Mouse (Mus musculus) thymus, adult 18-20 months (tissue): ENCODE results near the gene Cers1.
A peak's percentile ranks its signal among the peaks of the same experiment; 100 is the strongest.

Experiments
- DNase-seq, 2 experiments: peaks; one replicate each; pipeline ENCODE4 v3.0.0; 2022; ENCODE audit warnings: mixed read lengths in 2 of 2

Gene Cers1

DNA sequence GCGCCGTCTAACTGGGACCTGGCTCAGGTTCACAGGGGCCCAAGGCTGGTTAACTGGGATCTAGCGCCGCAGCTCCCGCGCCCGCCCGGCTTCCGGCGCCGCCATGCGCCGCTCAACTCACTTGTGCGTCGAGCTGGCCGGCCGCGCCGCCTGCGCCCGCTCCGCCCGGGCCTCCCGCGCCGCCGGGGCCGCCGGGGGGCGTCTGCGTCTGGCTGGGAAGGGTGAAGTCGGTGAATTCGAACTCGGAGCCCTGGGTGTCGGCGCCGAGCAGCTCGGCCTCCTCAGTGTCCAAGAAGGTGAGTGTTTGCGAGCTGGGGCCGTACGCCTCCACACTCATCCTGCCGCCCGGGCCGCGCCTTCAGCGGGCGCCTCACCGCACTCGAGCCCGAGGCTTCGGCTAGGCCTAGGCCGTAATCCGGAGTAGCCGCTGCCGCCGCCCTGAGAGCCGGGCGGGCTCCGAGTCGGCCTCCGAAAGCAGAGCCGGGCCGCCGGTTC, 37.1 kb downstream of the Cers1 start:
- DNase-seq: peak; percentile 42 to 51

DNA sequence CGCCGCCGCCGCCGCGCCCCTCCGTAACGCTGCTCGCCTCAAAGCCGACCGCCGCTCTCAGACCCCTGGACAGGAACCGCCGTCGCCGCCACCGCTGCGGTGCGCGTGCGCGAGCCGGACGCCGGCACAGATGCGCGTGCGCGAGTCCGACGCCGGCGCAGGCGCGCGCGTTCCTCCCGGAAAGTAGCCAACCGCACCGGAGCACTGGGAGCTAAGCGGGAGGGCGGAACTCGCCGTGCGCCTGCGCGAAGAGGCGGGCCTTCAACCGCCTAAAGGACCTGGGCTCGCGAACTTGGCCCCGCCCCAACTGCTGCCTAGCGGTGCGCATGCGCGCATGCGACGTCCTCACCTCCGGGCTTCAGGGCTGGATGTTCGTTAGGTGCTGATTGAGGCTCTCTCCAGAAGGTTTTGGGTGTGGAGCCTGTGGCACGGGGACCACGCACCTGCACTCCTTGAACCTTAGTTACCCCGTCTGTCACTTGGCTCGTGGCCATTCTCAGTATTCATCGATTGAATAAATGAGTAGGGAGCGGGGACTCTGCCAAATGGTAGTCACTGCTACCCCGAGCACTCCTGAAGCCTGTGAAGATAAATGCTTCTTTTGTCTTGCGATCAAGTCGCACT, 37.7 kb downstream of the Cers1 start, which contains the start of gene Upf1:
TSS of gene Upf1 (minus strand) at position 85 of the 624 bp plus-strand sequence.
- DNase-seq: peak; percentile 98 to 99

DNA sequence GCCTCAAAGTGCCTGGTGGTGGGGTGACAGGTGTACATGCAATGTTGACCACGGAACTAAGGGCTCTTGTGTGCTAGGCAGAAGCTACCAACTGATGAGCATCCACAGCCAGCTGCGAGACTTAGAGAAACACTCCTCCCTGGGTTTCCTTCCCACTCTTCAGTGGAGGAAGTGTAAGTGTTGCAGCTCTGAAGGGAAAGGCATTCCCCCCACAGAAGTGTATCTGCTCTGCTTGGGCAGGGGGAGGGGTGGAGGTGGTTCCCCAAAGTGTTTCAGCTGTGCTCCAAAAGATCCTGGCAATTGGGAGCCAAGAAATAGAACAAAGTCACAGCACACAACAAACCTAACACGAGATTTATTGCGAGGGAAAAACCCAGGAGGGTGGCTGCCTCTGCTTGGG, 38.4 kb downstream of the Cers1 start:
- no peak for DNase-seq

DNA sequence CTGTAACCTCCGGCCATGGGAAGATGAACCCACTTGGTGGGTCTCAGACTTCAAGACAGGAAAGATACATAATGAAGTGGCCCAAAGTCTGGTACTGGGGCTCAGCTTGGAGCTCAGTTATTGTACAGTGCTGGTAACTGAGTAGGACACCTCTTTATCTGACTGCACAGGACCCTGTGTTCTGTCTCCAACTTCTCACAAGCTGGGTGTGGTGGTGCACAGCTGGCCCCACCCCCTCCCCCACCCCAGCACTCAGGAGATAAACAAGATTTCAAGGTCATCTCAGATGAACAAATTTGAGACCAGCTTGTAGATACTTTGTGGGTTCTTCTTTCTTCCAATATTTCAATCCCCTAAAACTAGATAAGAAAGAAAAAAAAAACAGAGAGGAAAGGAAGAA, 40.5 kb downstream of the Cers1 start:
- DNase-seq: no peak

DNA sequence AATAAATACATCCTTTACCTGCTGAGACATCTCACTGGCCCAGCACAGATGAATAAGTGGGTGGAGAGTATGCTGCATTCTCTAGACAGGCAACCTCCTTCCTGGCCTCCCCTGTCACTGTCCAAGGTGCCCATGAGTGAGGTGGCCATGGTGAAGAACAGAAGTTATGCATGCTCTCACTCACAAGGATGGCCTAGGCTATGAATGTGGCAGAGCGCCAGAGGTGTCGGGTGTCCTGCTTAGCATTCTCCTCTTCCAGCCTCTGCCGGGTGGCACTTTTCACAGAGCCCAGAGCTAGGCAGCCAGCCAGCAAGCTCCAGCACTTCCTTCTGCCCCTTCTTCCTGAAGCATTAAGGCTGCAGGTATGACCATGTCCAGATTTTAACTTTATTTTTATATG, 43.8 kb downstream of the Cers1 start:
- no peak for DNase-seq

DNA sequence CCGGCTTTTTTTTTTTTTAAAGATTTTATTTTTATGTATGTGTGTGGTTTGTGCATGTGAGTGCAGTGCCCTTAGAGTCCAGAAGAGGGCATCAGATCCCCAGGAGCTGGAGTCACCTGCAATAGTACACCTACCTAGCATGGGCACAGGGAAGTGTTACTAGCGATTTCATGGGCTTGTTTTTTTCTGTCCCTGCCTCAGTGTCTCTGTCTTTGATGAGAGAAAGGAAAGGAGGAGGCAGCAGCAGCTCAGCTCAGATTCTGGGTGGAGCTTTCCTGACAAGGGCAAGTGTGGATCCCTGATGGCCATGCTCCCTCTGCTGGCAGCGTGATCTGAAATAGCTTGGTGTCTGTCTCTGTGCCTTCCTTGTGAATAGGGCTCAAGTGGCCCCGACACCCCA, 45.2 kb downstream of the Cers1 start:
- DNase-seq: no peak

DNA sequence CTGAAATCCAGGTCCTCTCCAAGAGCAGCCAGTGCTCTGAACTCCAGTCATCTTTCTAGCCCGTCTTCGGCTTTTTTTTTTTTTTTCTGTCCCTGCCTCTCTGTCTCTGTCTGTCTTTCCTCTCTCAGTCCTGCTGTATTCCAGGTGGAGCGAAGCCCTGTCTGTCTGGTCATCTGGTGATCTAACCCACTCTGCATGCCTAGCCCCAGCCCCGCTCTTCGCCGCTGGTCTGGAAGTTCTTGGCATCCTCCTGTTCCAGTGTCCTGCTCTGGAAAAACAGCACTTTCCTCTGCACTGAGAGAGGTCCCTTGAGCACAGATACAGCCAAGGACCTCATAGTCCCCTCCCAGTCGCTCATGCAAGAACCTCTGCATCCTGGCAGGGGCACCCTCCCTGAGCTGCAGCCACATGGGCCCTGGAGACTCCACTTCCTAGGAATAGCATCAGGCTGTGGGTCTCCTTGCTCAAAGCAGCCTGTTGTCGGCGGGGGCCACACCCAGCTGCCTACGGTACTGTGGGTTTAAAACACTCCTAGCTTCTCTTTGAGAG, 46.0 kb downstream of the Cers1 start:
- DNase-seq: no peak

DNA sequence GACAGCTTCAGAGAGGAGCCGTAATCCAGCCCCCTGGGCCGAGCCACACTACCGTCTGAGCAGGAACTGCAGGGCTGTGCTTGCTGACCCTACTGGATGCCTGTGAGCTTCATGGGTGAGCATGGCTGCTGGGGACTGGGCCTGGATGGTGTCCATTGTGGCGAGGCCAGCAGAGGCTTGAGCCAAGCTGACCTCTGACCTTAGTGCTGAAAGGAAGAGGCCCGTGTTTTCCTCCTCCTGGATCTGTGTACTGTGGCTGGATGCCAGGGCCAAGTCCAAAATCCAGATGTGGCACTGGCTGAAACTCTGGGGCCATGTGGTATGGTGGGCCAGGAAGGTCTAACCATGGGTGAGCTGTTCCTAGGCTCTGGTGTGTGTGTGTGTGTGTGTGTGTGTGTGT, 48.5 kb downstream of the Cers1 start:
- DNase-seq: no peak

DNA sequence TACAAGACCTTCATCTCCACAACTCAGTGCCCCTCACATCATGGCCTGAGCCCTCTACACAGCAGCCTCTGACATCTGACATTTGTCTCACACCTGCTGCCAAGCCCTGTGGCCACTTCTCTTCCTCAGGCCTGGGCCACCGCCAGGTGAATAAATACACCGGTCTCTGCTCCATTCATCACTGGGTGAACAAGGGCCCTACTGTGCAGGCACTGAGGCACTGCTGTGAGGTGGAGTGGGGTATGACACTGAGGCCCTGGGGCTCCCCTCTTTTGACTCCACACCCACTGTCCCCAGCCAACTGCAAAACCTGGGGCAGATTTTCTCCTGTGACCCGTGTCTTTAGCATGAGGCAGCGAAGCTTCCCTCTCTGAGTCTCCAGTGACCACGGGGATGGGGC, 51.0 kb downstream of the Cers1 start:
- DNase-seq: no peak

DNA sequence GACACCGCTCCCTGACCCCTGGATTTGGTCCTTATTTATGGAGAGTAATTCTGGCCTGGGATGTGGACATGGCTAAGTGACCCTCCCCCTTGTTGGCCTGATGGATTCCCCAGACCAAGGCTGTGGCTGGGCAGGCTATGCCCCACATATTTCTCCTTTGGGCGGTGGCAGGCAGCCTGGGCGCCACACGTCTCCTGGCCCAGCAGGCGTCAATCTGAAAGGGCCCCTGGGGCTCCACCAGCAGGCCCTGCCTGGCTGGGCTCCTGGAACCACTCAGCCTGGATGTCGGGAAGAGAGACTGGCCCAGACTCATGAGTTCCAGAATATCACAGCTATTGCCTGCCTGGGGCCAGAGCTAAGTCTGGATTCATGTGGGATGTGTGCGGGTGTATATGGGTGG, 54.9 kb downstream of the Cers1 start:
- no peak for DNase-seq

DNA sequence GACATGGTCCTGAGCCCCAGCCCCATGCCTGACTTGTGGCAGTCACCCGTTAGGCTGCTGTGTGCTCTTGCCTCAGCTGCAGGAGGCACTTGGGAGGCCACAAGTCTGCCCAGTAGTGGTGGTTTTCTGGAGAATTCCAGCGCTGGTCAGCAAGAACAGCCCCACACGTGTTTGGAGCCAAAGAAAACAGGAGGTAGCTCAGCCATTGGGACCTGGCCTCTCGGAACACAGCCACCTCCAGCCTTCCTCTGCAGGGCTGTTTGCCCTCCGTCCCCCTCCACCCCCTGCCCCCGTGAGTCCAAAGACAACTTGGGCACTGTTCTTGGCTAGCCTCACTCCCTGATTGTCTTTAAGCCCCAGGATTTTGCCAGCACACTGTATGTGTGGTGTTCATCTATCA, 56.4 kb downstream of the Cers1 start:
- no peak for DNase-seq

DNA sequence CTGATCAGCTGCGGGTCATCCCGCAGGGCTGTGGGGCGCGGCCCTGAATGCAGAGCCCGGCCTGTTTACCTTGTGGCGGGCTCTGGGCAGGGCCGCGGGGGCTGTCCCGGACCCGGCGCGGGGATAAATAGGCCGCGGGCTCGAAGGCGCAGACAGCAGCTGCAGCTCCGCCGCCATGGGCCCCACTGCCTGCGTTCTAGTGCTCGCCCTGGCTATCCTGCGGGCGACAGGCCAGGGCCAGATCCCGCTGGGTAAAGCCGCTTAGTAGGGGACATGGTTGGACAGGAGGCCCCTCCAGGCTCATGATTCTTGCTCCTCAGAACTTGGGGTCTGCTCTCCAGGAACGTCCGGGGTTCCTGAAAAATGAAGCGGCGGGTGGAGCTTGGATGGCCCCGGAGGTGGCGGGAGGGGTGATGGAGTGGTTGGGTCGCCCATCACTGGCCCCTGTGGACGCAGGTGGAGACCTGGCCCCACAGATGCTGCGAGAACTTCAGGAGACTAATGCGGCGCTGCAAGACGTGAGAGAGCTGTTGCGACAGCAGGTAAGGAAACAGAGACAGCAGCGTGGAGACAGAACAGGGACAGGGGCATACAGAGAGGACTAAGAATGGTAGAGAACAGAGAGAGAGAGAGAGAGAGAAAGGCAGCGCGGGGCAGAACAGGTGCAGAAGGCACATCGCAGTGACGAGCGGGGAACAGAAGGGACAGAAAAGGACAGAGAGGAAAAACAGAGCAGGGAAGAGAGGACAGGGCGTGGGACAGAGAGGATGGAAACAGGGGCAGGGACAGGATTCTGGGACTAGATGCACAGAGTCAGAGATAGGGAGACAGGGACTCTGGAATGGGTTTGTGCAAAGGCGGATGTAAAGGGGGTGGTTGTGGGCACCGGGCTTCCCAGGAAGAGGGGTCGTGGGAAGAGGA, 58.1 kb downstream of the Cers1 start, which contains the start of gene Comp:
TSS of gene Comp (plus strand) at position 162 of the 921 bp plus-strand sequence.
- no peak for DNase-seq

DNA sequence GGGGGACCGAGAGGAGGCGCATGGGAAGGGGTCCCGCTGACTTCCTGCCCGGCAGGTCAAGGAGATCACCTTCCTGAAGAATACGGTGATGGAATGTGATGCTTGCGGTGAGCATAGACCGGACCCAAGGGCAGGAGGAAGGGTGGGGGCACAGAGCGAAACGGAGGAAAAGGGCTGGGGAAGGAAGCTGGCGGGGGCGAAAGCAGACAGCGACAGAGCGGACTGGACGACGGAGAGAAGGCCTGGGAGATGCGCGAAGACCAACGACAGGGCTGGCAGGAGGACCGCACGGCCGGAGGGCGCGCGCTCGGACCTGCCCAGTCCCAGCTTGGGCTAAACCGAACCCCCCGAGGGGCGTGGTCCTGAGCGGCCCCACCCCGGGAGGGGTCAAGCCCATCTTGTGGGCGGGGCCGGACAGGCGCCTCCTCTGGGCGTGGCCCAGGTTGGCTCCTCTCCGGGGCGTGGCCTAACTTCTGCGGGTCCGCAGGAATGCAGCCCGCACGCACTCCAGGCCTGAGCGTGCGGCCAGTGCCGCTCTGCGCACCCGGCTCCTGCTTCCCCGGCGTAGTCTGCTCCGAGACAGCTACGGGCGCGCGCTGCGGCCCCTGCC, 58.8 kb downstream of the Cers1 start:
- DNase-seq: peak in 1 of 2 experiments; percentile 33

DNA sequence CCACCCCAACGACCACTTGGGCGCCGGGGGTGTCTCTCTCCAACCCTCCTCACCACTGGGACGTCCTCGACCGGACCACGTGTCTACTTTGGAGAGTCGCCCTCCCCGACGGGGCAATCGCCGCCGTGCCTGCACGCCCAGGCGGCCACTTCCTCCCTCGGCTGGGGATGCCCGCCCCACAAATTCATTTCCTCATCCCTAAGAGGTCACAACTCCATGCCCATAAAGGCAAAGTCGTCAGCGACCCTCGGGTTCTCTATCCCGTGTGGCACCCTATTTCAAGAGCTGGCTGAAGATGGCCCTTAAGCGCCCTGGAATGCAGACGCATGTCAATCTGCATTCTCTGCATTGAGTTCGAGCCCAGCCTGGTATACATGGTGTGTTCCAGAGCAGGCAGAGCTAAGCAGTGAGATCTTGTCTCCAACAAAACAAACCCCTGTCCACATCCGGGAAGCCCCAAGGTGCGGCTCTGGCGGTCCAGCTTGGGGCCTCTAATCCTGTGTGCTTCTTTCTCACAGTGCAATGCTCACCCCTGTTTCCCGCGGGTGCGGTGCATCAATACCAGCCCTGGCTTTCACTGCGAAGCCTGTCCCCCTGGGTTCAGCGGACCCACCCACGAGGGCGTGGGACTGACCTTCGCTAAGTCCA, 59.8 kb downstream of the Cers1 start:
- no peak for DNase-seq

DNA sequence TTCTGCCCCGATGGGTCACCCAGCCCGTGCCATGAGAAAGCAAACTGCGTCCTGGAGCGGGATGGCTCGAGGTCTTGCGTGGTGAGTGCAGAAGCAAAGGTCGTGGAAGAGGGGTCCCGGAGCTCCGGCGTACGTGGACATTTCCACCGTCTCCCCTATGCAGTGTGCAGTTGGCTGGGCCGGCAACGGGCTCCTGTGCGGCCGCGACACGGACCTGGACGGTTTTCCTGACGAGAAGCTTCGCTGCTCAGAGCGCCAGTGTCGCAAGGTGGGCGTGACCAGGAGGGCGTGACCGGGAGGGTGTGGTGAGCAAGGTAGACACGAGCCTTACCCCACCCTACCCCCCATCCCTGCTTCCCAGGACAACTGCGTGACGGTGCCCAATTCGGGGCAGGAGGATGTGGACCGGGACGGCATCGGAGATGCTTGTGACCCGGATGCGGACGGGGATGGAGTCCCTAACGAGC, 60.7 kb downstream of the Cers1 start:
- no peak for DNase-seq

DNA sequence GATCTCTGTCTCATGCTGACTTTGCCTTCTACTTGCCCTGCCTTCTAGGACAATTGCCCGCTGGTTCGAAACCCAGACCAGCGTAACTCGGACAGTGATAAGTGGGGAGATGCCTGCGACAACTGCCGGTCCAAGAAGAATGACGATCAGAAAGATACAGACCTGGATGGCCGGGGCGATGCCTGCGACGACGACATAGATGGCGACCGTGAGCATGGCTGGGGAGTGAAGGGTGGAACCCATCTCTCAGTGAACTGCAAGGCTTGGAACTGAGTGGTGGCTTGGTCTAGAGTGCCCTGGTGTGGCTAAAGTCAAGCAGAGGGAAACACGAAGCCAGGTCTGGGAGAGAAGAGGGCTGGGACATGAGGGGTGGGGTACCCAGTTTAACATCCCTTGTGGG, 61.5 kb downstream of the Cers1 start:
- DNase-seq: no peak

DNA sequence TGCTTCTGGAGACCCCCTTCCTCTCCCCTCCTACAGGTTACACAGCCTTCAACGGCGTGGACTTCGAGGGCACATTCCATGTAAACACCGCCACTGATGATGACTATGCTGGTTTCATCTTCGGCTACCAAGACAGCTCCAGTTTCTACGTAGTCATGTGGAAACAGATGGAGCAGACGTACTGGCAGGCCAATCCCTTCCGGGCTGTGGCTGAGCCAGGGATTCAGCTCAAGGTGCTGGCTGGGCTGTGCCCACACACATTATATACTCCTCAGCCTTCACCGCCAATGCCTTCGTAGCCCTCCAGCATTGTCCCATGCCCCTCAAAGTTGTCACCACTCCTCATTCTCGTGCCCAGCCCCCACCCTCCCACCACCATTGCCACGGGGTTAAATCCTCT, 64.5 kb downstream of the Cers1 start:
- no peak for DNase-seq
